Mouse (Mus musculus) forebrain, embryonic 12.5 days (tissue): ENCODE measurements around the gene Cyb5r1. TPM values are rescaled to one million over a fixed set of nuclear protein-coding genes. Genes with fewer than 3 reads are reported as not detected.
A peak's percentile ranks its signal among the peaks of the same experiment; 100 is the strongest.
"Not testable (repeated sequence)": the region's sequence is repeated elsewhere in the genome, so short reads cannot be mapped to it uniquely, and the experiment has no call there.

Source experiments
- ATAC-seq: fragments of 200-750 bp; cut with Nextera tagmentation; 2 replicates; pipeline ENCODE4 v1.8.0; 2017; ENCODE audit warnings: moderate TSS enrichment; ENCODE audit not compliant: low FRiP score
- H3K27ac ChIP-seq: fragments of 300-500 bp; sonication (generic); 2 replicates; pipeline ENCODE4 v1.5.1; 2016; ENCODE audit warnings: mild to moderate bottlenecking
- H3K27me3 ChIP-seq: fragments of 300-500 bp; sonication (generic); 2 replicates; pipeline ENCODE4 v1.6.1; 2016; ENCODE audit warnings: mild to moderate bottlenecking
- H3K36me3 ChIP-seq: fragments of 300-500 bp; sonication (generic); replicated peaks from 2 replicates; pipeline ENCODE4 v1.6.1; 2016; ENCODE audit warnings: mild to moderate bottlenecking
- H3K4me1 ChIP-seq: fragments of 300-500 bp; sonication (generic); 2 replicates; pipeline ENCODE4 v1.6.1; 2016
- H3K4me2 ChIP-seq: fragments of 300-500 bp; sonication (generic); 2 replicates; pipeline ENCODE4 v1.6.1; 2016; ENCODE audit warnings: mild to moderate bottlenecking, moderate library complexity
- H3K4me3 ChIP-seq: fragments of 300-500 bp; sonication (generic); replicated peaks from 2 replicates; pipeline ENCODE4 v1.5.1; 2016; ENCODE audit warnings: mild to moderate bottlenecking
- H3K9ac ChIP-seq: fragments of 300-500 bp; sonication (generic); 2 replicates; pipeline ENCODE4 v1.6.1; 2016; ENCODE audit warnings: mild to moderate bottlenecking
- H3K9me3 ChIP-seq: fragments of 300-500 bp; sonication (generic); 2 replicates; pipeline ENCODE4 v1.6.1; 2016
- WGBS: fragments of 180-500 bp; shearing (Covaris S2); methylation state at CpG from one replicate; pipeline ENCODE4 v1.1.7; 2016; 5-methylcytosine and 5-hydroxymethylcytosine counted together
- polyA plus RNA-seq: library from polyadenylated mRNA; unstranded; fragments of >200 nt; fragmentation: Nextera tagmentation; extraction: Ambion mirVana; gene quantifications from 2 replicates; pipeline ENCODE4 v1.2.1, GENCODE M21; 2016

Gene Cyb5r1
- polyA plus RNA-seq, 1 experiment from 2014 or later: 21.5 TPM

- not testable (repeated sequence) for H3K9ac ChIP-seq, H3K4me2 ChIP-seq, H3K9me3 ChIP-seq, H3K4me1 ChIP-seq, H3K4me3 ChIP-seq, ATAC-seq, H3K27ac ChIP-seq, H3K36me3 ChIP-seq, H3K27me3 ChIP-seq
- 72% methylated on average over 3 of the region's 3 CpGs for WGBS
These were observed 43.2 kb downstream of the Cyb5r1 start for GRCm38 (mm10) chr1:134448537-134448936.

GRCm38 (mm10) chr1:134450201-134450600 lies 44.8 kb downstream of the Cyb5r1 start:
- Histone ChIP-seq H3K27me3 (peaks cover 5% of the 10 kb centered on the region; the same call in 1 of the 2 replicates), H3K36me3 (no peaks in the 10 kb centered on the region), H3K4me3 (no peak overlapping the region), H3K27ac (no peak overlapping the region), H3K4me2 (no peak overlapping the region), H3K4me1 (peaks cover 6% of the 10 kb centered on the region; the same call in 1 of the 2 replicates), H3K9me3 (no peaks in the 10 kb centered on the region), H3K9ac (no peak overlapping the region)
- WGBS: 92% methylated on average over 4 of the region's 4 CpGs
- ATAC-seq: no peak

GRCm38 (mm10) chr1:134450986-134451385 lies 45.6 kb downstream of the Cyb5r1 start:
- peaks cover 9% of the 10 kb centered on the region for H3K4me1 ChIP-seq
- no peaks in the 10 kb centered on the region for H3K9me3 ChIP-seq
- H3K36me3 ChIP-seq: no peaks in the 10 kb centered on the region
- no peak overlapping the region for H3K9ac ChIP-seq
- H3K4me3 ChIP-seq: no peak overlapping the region
- ATAC-seq: no peak
- H3K4me2 ChIP-seq: no peak overlapping the region
- WGBS: 45% methylated on average over 3 of the region's 3 CpGs
- H3K27me3 ChIP-seq: peaks cover 5% of the 10 kb centered on the region; the same call in 1 of the 2 replicates
- H3K27ac ChIP-seq: no peak overlapping the region

GRCm38 (mm10) chr1:134454904-134455824 lies 49.8 kb downstream of the Cyb5r1 start, which contains the start of gene Klhl12:
Klhl12 (plus strand) TSS chr1:134455531.
- H3K4me3 ChIP-seq: peak within 1 kb of the TSS; percentile 87
- H3K4me1 ChIP-seq: peaks cover 16% of the 10 kb centered on the region
- peaks cover 5% of the 10 kb centered on the region; the same call in 1 of the 2 replicates for H3K27me3 ChIP-seq
- peak; percentile 96 for ATAC-seq
- H3K36me3 ChIP-seq: peaks cover 9% of the 10 kb centered on the region
- peak within 1 kb of the TSS; percentile 79 for H3K4me2 ChIP-seq
- H3K27ac ChIP-seq: peak within 1 kb of the TSS; percentile 63
- peak within 1 kb of the TSS; percentile 88 for H3K9ac ChIP-seq
- no peaks in the 10 kb centered on the region for H3K9me3 ChIP-seq
- 1% methylated on average over 55 of the region's 61 CpGs for WGBS

- no peaks in the 10 kb centered on the region for H3K9me3 ChIP-seq
- WGBS: 21% methylated on average over 5 of the region's 5 CpGs
- peak overlapping the region; percentile 79 for H3K4me2 ChIP-seq
- no peak for ATAC-seq
- peaks cover 16% of the 10 kb centered on the region for H3K4me1 ChIP-seq
- peaks cover 5% of the 10 kb centered on the region; the same call in 1 of the 2 replicates for H3K27me3 ChIP-seq
- peak overlapping the region; percentile 88 for H3K9ac ChIP-seq
- no peak overlapping the region for H3K27ac ChIP-seq
- H3K36me3 ChIP-seq: peaks cover 16% of the 10 kb centered on the region
- H3K4me3 ChIP-seq: peak overlapping the region; percentile 87
These were observed 50.7 kb downstream of the Cyb5r1 start for GRCm38 (mm10) chr1:134456060-134456459.

GRCm38 (mm10) chr1:134458139-134458727 lies 52.9 kb downstream of the Cyb5r1 start:
- peaks cover 30% of the 10 kb centered on the region for H3K36me3 ChIP-seq
- H3K4me2 ChIP-seq: no peak overlapping the region
- H3K27ac ChIP-seq: no peak overlapping the region
- H3K4me1 ChIP-seq: peaks cover 16% of the 10 kb centered on the region
- no peak for ATAC-seq
- H3K9me3 ChIP-seq: no peaks in the 10 kb centered on the region
- peaks cover 5% of the 10 kb centered on the region; the same call in 1 of the 2 replicates for H3K27me3 ChIP-seq
- 93% methylated on average over 7 of the region's 7 CpGs for WGBS
- H3K9ac ChIP-seq: no peak overlapping the region
- no peak overlapping the region for H3K4me3 ChIP-seq

- no peak for ATAC-seq
- H3K27me3 ChIP-seq: no peaks in the 10 kb centered on the region
- H3K4me1 ChIP-seq: peaks cover 10% of the 10 kb centered on the region
- H3K36me3 ChIP-seq: peaks cover 46% of the 10 kb centered on the region
- H3K27ac ChIP-seq: no peak overlapping the region
- no peak overlapping the region for H3K9ac ChIP-seq
- no peak overlapping the region for H3K4me2 ChIP-seq
- 89% methylated on average over 1 of the region's 1 CpGs for WGBS
- H3K4me3 ChIP-seq: no peak overlapping the region
- H3K9me3 ChIP-seq: no peaks in the 10 kb centered on the region
These were observed 55.2 kb downstream of the Cyb5r1 start for GRCm38 (mm10) chr1:134460294-134461284.

Other genes starting within 250 kb of the Cyb5r1 start
- 1.9 and 2.5 TPM in 2 replicates for gene Chil1, start 223.4 kb upstream of the Cyb5r1 start, polyA plus RNA-seq
- 0.15 and 0.34 TPM in 2 replicates for gene Mybph, start 212.1 kb upstream of the Cyb5r1 start, polyA plus RNA-seq
- 1.4 and 1.8 TPM in 2 replicates for gene Adora1, start 170.1 kb upstream of the Cyb5r1 start, polyA plus RNA-seq
- 1.2 TPM in 1 of 2 replicates, not detected in the other for gene Myog, start 115.6 kb upstream of the Cyb5r1 start, polyA plus RNA-seq
- 3.1 and 3.2 TPM in 2 replicates for gene Ppfia4, start 72.6 kb upstream of the Cyb5r1 start, polyA plus RNA-seq
- 130 and 131 TPM in 2 replicates for gene Tmem183a, start 43.6 kb upstream of the Cyb5r1 start, polyA plus RNA-seq
- not detected in 2 replicates for gene 4933406M09Rik, start 19.6 kb upstream of the Cyb5r1 start, polyA plus RNA-seq
- gene Adipor1, start 9.8 kb downstream of the Cyb5r1 start, polyA plus RNA-seq: 61.1 and 65.1 TPM in 2 replicates
- gene Klhl12, start 50.0 kb downstream of the Cyb5r1 start, polyA plus RNA-seq: 33.2 and 34.1 TPM in 2 replicates
- gene Rabif, start 89.1 kb downstream of the Cyb5r1 start, polyA plus RNA-seq: 41.6 and 41.7 TPM in 2 replicates
- gene Mgat4e, start 144.1 kb downstream of the Cyb5r1 start, polyA plus RNA-seq: not detected in 2 replicates
- gene Kdm5b, start 154.6 kb downstream of the Cyb5r1 start, polyA plus RNA-seq: 98.2 and 103 TPM in 2 replicates
- gene Syt2, start 241.1 kb downstream of the Cyb5r1 start, polyA plus RNA-seq: 0.95 and 1.2 TPM in 2 replicates